Mouse (Mus musculus) kidney, adult 18-20 months (tissue): Measurements from ENCODE around the gene Plekhm3.

Source experiments
- DNase-seq: peaks from one replicate; pipeline ENCODE4 v3.0.0; 2021

The Plekhm3 gene

GRCm38 (mm10) chr1:64927437-64928274, 29.0 kb downstream of the Plekhm3 start:
- no peak for DNase-seq

GRCm38 (mm10) chr1:64925594-64925993, 31.0 kb downstream of the Plekhm3 start:
- no peak for DNase-seq

- DNase-seq, result no peak
Observed at GRCm38 (mm10) chr1:64924283-64924682, 32.3 kb downstream of the Plekhm3 start.

- DNase-seq, result peak; percentile 26
Observed at GRCm38 (mm10) chr1:64918810-64919528, 37.7 kb downstream of the Plekhm3 start.

- no peak for DNase-seq
Observed at GRCm38 (mm10) chr1:64917966-64918365, 38.7 kb downstream of the Plekhm3 start.

- DNase-seq, result no peak
Observed at GRCm38 (mm10) chr1:64916884-64917507, 39.6 kb downstream of the Plekhm3 start.

- DNase-seq, result no peak
Observed at GRCm38 (mm10) chr1:64914356-64914755, 42.3 kb downstream of the Plekhm3 start.

- no peak for DNase-seq
Observed at GRCm38 (mm10) chr1:64907740-64908139, 48.9 kb downstream of the Plekhm3 start.

GRCm38 (mm10) chr1:64906226-64906625, 50.4 kb downstream of the Plekhm3 start:
- DNase-seq, result no peak

- no peak for DNase-seq
Observed at GRCm38 (mm10) chr1:64903415-64903814, 53.2 kb downstream of the Plekhm3 start.

GRCm38 (mm10) chr1:64902804-64903203, 53.8 kb downstream of the Plekhm3 start:
- no peak for DNase-seq

- no peak for DNase-seq
Observed at GRCm38 (mm10) chr1:64899763-64900162, 56.9 kb downstream of the Plekhm3 start.

- no peak for DNase-seq
Observed at GRCm38 (mm10) chr1:64897485-64897884, 59.1 kb downstream of the Plekhm3 start.

GRCm38 (mm10) chr1:64893806-64894205, 62.8 kb downstream of the Plekhm3 start:
- no peak for DNase-seq

GRCm38 (mm10) chr1:64891332-64891731, 65.3 kb downstream of the Plekhm3 start:
- no peak for DNase-seq

- no peak for DNase-seq
Observed at GRCm38 (mm10) chr1:64887502-64888203, 69.0 kb downstream of the Plekhm3 start.

GRCm38 (mm10) chr1:64886718-64887117, 69.9 kb downstream of the Plekhm3 start:
- no peak for DNase-seq

- no peak for DNase-seq
Observed at GRCm38 (mm10) chr1:64885328-64885727, 71.3 kb downstream of the Plekhm3 start.

GRCm38 (mm10) chr1:64884007-64884406, 72.6 kb downstream of the Plekhm3 start:
- no peak for DNase-seq

- DNase-seq, result no peak
Observed at GRCm38 (mm10) chr1:64880613-64881012, 76.0 kb downstream of the Plekhm3 start.

GRCm38 (mm10) chr1:64878795-64879240, 77.8 kb downstream of the Plekhm3 start:
- DNase-seq, result no peak

GRCm38 (mm10) chr1:64876276-64876675, 80.3 kb downstream of the Plekhm3 start:
- DNase-seq, result no peak

GRCm38 (mm10) chr1:64875712-64876111, 80.9 kb downstream of the Plekhm3 start:
- DNase-seq, result no peak
